Mouse (Mus musculus) heart, adult 18-20 months (tissue): Measurements from ENCODE around the gene Ess2. TPM values are rescaled to one million over a fixed set of nuclear protein-coding genes. Genes with fewer than 3 reads are reported as not detected.
A peak's percentile ranks its signal among the peaks of the same experiment; 100 is the strongest.

Experiments
- DNase-seq, 2 experiments: peaks; one replicate each; pipeline ENCODE4 v3.0.0; 2021 to 2022; ENCODE audit warnings: mixed read lengths in 1 of 2
- total RNA-seq, 2 experiments: library from RNA; stranded (reverse); gene quantifications; 2 replicates each; pipeline ENCODE4 v1.2.3; 2021

Ess2 gene
- total RNA-seq, 2 experiments from 2014 or later, result 8.6 TPM

DNA sequence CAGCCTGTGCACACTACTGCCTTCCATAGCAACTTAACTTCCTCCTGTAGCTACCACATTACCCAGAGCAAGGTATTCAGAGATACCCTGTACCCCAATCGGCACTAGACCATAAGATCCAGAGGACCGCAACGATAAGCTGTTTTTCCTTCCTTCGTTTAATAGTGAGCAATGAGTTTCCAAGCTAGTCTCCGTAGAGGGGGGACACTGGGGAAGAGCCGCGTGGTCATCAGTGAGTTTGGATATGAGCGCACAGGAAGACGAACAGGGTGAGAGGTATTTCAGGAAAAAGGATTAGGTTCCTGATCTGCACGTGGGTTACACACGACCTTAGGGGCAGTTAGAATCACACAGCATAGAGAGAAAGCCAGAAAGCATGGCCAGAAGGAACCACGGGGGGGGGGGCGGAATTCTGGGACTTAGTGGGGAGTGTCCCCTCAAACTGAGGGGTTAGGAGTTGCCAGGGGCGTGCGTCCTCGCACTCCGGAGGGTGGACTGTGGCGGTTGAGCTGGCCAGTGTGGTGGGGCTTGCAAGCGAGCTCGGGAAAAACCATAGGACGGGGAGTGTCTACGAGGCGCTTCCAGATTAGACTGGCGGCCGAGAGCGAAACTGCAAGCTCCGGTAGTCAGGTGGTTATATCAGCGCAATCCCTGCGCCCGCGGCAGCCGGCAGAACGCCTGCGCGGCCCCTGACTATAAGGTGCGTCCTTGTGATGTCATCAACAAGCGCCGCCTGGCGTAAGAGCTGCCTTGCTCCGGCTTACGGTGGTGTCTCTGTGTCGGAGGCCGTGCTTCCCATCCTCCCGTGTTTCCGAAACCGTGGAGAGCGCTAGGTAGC lies 10.4 kb upstream of the Ess2 start:
- DNase-seq, result peak; percentile 96

DNA sequence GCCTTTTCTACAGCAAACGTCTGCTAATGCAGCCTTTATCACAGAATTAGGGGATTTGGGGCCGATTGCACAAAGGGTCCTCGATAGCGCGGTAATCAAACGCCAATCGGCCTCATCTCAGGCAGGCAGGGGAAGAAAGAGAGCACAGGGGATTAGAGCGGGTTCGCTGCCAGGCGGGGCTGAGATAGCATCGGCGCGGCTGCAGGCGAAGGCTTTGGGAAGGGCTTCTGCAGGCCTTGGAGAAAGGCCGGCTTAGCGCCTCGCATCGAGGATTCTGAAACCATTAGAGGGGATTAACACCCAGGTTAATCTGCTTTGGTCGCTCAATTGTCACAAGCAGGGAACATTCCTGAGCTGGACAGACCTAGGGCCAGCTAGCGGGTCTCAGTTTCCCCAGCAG lies 9.4 kb upstream of the Ess2 start:
- no peak for DNase-seq

DNA sequence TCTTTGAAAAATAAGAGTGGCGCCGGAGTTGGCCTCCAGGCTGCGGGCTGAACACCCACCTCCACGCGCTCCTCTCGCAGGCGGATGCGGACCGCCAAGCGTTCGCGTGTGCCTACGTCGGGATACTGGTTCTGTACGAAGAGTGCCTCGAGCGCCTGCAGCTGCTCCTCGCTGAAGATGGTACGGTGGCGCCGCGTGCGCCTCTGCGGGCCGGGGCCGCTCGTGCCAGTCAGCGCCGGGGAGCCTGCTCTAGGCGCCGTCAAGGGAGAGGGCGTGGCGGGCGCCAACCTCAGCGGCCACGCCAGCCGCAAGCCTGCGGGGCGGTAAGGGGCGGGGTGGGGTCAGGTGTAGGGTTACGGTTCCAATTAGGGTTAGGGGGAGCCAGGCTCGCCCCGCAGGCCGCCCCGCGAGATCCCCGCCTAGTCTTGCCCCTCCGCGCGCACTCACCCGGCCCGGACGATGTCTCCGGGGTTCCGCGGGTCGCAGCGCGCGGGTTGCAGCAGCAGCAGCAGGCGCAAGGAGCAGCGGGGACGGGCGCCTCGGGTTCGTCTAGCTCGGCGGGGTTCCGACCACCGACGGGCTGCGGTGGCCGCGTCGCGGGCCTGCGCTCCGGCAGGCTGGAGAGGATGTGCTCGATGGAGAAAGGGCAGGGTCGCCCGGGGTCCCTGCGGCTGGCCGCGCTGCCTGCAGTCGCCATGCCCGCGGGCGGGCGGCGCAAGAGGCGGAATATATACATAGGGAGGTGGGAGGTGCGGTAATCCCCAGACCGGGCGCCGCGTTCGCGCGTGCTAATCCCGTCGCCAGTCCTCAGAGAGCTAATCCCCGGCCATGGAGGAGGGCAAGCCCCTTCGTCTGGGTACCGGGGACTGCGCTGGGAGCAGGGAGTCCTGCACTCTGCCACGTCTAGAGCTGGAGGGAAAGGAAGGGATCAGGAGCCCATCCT lies 3.4 kb upstream of the Ess2 start, which contains the start of gene Gsc2:
TSS of gene Gsc2 (minus strand) at position 753 of the 943 bp plus-strand sequence.
- DNase-seq, result no peak

DNA sequence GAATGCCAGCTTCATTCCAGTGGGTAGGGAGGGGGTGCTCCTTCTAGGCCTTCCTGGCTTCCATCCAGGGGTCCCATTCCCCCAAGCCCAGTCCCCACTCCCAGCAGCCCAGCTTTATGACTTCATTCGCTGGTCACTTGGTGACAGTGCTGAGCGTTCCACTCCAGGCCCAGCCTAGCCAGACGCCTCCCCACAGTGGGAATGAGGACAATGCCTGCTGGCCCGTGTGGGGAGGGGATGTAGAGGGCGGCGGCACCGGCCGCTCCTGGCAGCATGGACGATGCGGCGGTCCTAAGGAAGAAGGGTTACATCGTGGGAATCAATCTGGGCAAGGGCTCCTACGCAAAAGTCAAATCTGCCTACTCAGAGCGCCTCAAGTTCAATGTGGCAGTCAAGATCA lies 12.7 kb downstream of the Ess2 start, which contains the start of the genes Dgcr2 and Tssk2:
TSS of gene Dgcr2 (minus strand) at position 101 of the 400 bp plus-strand sequence.
TSS of gene Tssk2 (plus strand) at position 176 of the 400 bp plus-strand sequence.
- no peak for DNase-seq

DNA sequence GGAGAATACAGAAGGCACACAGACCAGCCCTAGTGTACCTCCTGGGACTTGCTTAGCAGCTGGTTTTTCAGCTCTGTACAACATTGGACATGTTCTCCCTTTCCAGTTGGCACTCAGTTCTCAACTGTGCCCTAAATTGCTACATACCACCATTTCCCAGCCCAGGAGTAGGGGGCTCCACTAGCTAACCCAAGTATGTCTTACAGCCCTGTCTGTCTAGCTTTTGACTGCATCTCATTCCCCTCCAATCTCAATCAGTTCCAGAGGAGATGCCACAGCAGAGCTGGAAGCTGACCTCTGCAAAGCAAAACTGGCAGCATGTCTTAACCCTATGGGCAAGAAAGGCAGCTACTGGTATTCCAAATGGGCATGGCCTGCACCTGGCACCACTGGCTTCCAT lies 15.1 kb downstream of the Ess2 start:
- DNase-seq, result no peak

DNA sequence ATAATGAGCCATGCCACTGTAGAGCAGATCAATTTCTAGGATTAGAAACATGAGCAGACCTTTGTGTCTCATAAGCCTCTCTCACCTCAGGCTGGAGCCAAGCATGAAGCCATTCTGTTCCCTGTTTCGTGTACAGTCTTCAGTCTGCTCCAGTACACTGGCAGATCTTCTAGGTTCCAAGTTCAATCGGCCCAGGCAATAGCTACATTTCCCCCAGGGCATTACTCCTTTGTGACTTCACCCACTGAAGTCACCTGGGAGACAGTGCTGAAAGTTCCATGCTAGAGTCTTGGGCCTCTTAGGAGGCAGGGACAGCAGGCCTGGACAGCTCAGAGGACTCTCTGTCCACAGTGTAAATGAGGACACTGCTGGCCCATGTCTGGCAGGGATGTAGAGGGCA lies 17.2 kb downstream of the Ess2 start, which contains the start of gene Tssk1:
TSS of gene Tssk1 (plus strand) at position 301 of the 400 bp plus-strand sequence.
- no peak for DNase-seq

DNA sequence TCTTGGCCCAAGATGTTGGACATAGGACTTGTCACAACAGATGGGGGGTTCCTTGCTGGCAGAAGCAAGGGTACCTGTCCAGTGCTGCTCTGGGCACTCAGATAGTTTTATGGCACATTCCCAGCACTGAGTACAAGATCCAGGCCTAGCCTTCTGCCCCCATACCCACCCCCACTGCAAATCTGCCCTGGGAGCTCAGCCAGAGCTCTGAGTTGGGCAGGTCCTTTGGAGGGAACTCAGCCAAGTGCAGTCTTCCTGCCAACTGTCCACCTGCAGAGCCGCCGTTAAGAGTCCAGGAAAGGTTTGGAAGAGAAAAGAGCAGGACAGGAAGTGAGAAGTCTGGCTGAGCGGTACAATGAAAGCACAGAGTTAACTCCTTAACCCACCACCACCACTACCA lies 18.5 kb downstream of the Ess2 start:
- DNase-seq, result peak; percentile 58 to 67

DNA sequence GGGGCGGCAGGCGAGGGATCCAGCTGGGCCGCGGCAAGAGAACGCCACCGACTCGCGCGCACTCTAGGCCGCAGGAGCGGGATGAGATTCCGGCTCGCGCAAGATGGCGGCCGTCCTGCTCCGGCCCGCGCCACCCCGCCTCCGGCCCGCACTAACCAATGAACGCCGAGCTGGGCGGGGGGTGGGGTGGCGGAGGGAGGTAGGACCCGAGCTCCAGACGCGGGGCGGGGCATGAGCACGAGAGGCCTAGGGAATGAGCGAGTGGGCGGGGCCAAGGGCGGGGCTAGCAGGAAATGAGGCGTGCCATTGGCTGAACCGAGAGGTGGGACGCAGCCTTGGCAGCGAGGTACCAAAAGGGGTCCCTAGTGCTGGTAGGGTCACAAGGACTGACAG lies 19.6 kb downstream of the Ess2 start, which contains the start of gene Gm20518:
TSS of gene Gm20518 (minus strand) at position 105 of the 393 bp plus-strand sequence.
- DNase-seq, result peak; percentile 99 to 100

DNA sequence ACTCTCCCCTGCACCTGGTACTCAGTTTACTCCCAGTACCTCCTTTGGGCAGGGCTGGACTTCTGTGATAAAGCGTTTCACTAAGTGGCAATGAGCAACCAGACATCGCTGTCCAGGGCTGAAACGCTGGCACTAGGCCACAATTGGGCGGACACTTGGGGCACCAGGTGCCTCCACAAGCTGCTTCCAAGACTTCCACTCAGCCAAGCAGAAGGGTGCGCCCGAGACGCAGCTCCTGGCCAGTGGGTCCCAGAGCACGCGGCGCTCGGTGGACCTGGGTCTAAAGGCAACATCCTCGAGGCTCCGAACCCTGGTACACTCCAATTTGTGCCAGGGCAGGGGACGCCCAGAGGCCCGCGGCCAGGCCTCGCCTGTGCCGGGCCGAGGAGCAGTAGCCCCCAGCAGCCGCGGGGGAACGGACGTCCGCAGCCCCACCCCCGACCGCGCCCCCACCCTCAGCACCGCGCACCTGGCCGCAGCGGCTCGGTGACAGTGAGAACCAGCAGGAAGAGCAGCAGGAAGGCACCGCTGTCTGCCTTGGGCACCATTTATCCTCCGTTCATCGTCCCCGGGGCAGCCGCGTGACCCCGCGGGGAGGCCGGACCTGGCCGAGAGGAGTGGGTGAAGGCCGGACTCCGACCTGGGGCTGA lies 20.1 kb downstream of the Ess2 start:
- DNase-seq, result peak; percentile 80 to 81

DNA sequence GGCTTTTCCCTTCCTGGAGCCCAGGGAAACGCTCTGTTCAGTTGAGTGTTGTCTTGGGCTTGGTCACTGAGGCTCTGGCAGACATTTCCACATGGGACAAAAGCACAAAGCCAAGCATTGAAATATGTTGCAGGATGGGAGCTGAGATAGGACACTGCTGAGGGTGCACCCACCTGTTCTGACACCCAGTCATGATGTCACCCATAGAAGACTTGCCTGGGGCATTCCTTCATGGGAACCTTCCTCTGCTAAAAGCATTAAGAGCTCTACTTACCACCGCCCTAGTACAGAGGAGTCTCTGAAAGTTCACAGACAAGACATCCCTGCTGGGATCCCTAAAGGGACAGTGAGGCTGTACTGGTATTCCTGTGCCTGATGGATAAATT lies 20.8 kb downstream of the Ess2 start:
- peak in 1 of 2 experiments; percentile 22 for DNase-seq

DNA sequence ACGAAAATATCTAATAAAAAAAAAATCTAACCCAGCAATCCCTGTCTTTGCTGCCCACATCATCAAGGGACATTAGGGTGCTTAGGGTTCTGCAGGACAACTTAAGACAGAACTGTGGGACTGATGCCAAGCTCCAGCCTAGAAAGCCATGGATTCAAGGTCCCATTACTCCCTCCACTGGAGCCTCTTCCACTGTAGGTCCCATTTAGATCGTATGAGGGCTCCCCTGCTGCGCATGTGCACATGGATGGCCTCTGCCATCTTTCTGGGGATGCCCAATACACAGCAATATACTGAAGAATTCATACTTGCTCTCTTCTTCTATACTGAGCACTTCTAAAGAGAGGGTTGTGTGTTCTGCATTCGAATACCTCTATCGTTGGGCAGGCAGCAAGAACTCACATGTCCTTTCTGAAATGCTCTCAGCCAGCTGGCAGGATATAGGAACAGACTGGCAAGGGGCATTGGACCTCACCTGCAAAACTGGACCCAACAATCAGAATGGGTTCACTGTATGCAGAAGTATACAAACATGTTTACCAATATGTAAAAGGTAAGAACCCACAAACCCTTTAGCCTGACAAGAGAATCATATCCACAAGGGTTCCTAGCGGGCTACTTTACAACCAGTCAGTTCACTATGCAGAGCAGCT lies 21.3 kb downstream of the Ess2 start:
- no peak for DNase-seq

DNA sequence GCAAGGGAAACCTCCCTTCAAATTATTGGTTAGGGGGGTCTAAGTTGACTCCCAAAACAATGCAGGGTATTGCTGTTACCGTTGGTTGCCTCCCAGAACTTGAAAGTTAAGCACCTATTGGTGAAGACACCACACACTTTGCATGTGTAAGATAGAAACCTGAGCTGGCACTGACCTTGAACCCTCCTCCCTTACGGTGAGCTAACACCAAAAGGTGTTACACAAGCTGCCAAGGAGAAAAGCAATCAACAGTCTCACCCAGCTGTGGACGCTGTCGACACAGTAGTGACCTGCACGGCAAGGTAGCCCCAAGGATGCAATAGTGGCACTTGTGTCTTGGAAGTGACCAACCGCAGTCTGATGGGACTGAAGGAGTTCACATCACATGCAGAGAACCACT lies 27.0 kb downstream of the Ess2 start:
- DNase-seq, result no peak

DNA sequence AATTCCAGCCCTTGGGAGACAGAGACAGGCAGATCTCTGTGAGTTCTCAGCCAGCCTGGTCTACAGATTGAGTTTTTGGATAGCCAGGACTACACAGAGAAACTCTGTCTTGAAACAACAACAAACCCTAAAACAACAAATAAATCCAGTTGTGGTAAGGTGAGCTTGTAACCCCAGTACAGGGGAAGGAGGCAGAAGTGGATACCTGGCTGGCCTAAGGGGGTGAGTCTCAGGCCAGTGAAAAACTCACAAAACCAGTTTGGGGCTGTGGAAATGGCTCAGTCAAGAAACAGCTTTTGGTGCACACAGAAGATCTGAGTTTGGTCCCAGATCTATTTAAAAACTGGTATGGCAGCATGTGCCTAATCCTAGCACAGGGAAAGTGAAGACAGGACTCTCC lies 29.0 kb downstream of the Ess2 start:
- DNase-seq, result no peak

DNA sequence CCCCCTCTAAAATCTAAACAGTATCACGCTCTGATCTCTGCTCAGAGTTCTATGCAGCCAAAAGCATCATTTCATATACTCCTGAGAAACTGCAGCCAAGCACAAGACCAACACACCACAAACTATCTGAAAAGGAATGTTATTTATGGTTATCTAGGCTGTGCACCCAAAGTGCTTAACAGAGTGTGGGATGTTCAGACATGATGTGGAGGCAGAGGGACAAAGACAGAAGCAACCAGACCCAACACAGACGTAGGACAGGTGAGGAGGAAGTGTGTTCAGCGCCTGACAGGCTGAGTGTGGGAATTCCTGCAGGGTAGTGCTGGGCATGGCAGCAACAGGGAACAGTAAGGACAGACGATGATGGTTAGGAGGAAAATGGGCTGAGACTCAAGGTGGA lies 31.6 kb downstream of the Ess2 start:
- no peak for DNase-seq

DNA sequence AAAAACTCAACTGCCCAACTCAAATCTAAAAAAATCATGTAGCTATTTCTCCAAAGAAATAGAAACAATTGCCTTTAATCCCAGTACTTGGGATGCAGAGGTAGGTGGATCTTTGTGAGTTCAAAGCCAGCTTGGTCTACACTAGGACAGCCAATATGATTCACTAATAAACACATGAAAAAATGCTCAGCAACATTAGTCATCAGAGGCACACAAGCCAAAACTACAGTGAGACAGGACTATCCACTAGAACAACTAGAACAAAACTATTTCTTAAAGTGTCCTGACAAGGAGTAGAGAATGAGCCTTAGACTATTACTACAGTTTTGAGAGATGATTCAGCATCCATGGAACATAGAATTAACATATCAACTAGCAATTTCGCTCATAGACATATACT lies 35.1 kb downstream of the Ess2 start:
- DNase-seq, result no peak

DNA sequence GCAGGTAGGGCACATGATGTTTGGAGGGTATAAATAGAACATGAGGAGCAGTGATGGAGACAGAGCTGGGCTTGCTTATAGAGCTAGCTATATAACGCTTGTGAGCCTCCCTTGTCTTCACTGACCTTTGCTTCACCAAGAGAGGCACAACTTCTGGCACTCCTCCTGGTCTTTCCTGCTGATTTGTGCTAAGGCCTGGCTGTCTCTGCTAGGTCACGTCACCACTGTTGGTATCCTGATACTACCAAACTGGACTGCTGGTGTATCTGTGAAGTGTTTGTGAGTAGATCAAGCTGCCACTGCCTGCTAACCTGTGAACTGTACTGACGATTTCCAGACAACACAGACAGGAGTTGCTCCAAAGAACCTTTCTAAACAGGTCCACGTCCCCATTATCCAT lies 36.0 kb downstream of the Ess2 start:
- peak; percentile 44 to 58 for DNase-seq

DNA sequence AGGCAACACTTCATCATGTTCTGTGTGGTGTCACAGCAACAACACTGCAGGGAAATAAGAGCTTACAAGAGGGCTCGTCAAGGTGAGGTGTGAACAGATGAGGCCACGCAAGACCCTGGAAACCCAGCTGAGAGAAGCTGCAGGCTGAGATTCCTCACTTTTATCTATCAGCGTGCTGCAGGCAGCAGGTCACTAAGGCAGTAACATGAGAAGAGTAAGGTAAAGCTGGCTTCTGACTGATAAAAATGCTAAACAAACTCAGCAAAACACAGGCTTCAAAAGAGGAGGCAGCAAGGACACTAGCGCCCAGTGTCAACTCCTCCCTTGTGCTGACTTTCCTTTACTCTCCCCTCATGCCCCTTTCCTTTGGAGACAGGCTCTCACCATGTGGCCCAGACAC lies 38.2 kb downstream of the Ess2 start:
- DNase-seq, result no peak

DNA sequence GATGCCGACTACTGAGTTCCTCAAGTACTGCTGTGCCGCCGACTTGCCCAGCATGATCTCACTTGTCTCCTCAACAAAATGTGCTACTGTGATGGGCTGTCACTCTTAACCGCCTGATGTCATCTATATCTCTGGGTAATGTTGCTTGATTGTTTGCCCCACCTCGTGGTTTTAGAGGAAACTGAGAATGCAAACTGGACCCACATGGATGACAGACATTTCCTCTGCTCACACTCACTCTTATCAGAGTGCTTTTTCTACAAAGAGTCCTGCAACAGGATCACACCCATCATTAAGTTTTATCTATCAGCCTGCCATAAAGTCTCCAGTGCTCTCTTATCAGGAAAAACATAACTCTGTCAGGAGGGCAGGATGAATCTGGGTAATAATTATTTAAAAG lies 39.9 kb downstream of the Ess2 start:
- no peak for DNase-seq

DNA sequence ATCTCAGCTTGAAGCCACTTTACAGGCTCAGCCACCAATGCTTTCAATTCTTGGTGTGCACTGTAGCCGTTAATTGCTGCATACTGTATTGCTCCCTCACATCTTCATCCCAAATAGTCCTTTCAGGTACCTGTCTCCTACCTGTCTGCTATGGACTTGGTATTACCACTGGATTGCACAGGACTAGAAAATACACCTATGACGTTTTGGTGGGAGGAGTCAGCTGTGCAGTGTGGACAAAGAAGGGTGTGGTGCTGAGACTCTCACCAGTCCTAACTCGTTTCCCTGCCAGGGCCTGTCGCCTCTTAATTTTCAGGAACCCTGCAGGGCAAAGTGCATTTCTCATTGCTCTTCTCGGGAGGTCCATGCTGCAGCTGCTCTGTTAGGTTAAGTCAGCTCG lies 45.4 kb downstream of the Ess2 start:
- no peak for DNase-seq

DNA sequence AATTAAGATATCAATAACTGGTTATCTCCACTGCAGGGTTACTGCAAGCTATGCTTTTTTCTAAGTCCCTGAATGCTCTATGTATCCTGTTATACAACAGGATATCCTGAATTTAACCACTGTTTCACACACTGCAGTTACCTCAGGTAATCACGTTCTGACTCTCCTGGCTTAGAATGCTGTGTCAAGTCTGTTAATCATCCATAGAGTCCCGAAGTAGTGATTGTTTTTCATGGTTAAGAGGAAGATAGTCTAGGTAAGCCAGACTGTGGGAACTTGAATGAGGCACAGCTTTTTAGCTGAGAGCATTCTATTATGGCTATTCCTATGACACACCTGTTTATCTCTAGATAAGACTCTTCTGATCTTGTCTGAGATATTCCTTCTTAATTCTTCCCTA lies 45.9 kb downstream of the Ess2 start:
- no peak for DNase-seq

DNA sequence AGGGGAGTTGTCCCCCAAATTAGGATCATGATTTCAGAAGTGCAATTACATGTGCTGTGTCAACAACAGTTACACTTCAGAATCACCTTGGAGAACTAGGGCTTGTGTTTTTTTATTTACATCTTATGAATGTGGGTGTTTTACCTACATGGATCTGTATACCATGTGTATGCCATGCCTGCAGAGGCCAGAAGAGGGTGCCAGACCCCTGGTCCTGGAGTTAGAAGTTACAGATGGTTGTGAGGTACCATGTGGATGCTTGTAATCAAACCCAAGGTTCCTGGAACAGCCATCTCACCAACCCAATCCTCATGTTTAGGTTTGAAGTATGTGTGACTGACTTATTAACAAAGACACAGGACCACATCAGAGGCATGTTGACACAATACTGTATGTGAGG lies 52.6 kb downstream of the Ess2 start:
- no peak for DNase-seq

DNA sequence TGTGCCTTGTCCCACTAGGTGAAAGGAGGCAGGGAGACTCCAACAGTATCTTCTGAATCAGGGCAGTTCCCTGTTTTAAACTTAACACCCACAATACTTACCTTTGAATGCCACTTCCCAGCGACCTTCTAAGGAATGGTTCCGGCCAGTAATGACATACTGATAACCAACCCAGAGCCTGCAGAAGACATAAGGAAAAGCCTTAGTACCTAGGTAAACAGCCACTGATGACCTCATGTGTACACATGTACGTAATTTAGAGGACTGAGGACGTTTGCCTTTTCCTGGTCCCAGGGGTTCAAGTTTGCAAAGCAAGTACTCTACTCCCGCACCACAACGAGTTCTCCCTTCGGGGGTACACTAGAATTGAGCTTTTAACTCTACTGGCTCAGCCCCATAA lies 54.0 kb downstream of the Ess2 start:
- DNase-seq, result no peak
